Mouse (Mus musculus) forebrain, embryonic 11.5 days (tissue): ENCODE results near the gene Ksr2. TPM values are rescaled to one million over a fixed set of nuclear protein-coding genes. Genes with fewer than 3 reads are reported as not detected.

Experiments used
- ATAC-seq: fragments of 200-750 bp; cut with Nextera tagmentation; replicated peaks from 2 replicates; pipeline ENCODE4 v1.8.0; 2017; ENCODE audit warnings: moderate TSS enrichment; ENCODE audit not compliant: low FRiP score
- DNase-seq: peaks from one replicate; pipeline ENCODE4 v3.0.0-alpha.2; 2017; ENCODE audit warnings: low spot score
- H3K27ac ChIP-seq: fragments of 300-500 bp; sonication (generic); 2 replicates; pipeline ENCODE4 v1.5.1; 2014; ENCODE audit warnings: low read depth, low read length
- H3K27me3 ChIP-seq: fragments of 300-500 bp; sonication (generic); 2 replicates; pipeline ENCODE4 v1.6.1; 2014; ENCODE audit warnings: mild to moderate bottlenecking, low read length, mixed read lengths; ENCODE audit not compliant: control insufficient read depth, insufficient read depth
- H3K36me3 ChIP-seq: fragments of 300-500 bp; sonication (generic); 2 replicates; pipeline ENCODE4 v1.6.1; 2014; ENCODE audit warnings: mild to moderate bottlenecking, low read length, moderate library complexity, mixed read lengths; ENCODE audit not compliant: control insufficient read depth, insufficient read depth
- H3K4me1 ChIP-seq: fragments of 300-500 bp; sonication (generic); replicated peaks from 2 replicates; pipeline ENCODE4 v1.6.1; 2014; ENCODE audit warnings: low read length, mixed read lengths; ENCODE audit not compliant: control insufficient read depth, insufficient read depth
- H3K4me2 ChIP-seq: fragments of 300-500 bp; sonication (generic); 2 replicates; pipeline ENCODE4 v1.6.1; 2014; ENCODE audit warnings: low read depth, mild to moderate bottlenecking, low read length, moderate library complexity, mixed read lengths; ENCODE audit not compliant: severe bottlenecking
- H3K4me3 ChIP-seq: fragments of 300-500 bp; sonication (generic); 2 replicates; pipeline ENCODE4 v1.5.1; 2014; ENCODE audit warnings: low read depth, low read length
- H3K9ac ChIP-seq: fragments of 300-500 bp; sonication (generic); 2 replicates; pipeline ENCODE4 v1.6.1; 2014; ENCODE audit warnings: low read length
- H3K9me3 ChIP-seq: fragments of 300-500 bp; sonication (generic); 2 replicates; pipeline ENCODE4 v1.6.1; 2016; ENCODE audit warnings: low read length, mixed read lengths; ENCODE audit not compliant: control insufficient read depth
- WGBS: fragments of 180-500 bp; shearing (Covaris S2); extraction: QIAGEN DNeasy Blood & Tissue Kit; methylation state at CpG from one replicate; pipeline ENCODE4 v1.1.7; 2014; 5-methylcytosine and 5-hydroxymethylcytosine counted together
- polyA plus RNA-seq: library from polyadenylated mRNA; unstranded; fragments of >200 nt; fragmentation: Nextera tagmentation; extraction: Ambion mirVana; gene quantifications from 2 replicates; pipeline ENCODE4 v1.2.1, GENCODE M21; 2014

Gene Ksr2
- polyA plus RNA-seq, 1 experiment from 2014 or later, result 1.2 TPM

DNA sequence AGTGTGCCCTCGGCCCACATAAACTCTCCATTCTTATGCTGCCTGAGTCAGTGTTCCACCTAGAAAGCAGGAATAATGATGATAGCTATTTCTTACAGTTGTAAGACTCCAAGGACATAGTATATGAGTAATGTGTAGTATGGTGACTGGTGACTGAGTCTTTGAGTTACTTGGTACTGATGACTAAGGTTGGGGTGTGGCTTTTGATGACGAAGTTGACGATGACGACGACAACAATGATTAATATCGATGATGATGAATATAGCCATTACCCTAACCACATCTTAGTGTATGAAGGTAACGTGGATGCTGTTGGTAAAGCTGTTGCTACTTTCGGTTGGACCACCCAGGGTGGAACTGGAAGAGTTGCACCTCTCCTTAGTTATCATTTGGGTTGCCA lies 270.7 kb downstream of the Ksr2 start:
- H3K27ac ChIP-seq, result no peak overlapping the region
- no peaks in the 10 kb centered on the region for H3K27me3 ChIP-seq
- no peak overlapping the region for H3K4me3 ChIP-seq
- ATAC-seq (no peak), DNase-seq (no peak)
- H3K9ac ChIP-seq, result no peak overlapping the region
- WGBS, result 96% methylated on average over 8 of the region's 8 CpGs
- H3K9me3 ChIP-seq, result no peaks in the 10 kb centered on the region
- peaks cover 11% of the 10 kb centered on the region for H3K4me1 ChIP-seq
- H3K36me3 ChIP-seq, result no peaks in the 10 kb centered on the region
- H3K4me2 ChIP-seq, result no peak overlapping the region

DNA sequence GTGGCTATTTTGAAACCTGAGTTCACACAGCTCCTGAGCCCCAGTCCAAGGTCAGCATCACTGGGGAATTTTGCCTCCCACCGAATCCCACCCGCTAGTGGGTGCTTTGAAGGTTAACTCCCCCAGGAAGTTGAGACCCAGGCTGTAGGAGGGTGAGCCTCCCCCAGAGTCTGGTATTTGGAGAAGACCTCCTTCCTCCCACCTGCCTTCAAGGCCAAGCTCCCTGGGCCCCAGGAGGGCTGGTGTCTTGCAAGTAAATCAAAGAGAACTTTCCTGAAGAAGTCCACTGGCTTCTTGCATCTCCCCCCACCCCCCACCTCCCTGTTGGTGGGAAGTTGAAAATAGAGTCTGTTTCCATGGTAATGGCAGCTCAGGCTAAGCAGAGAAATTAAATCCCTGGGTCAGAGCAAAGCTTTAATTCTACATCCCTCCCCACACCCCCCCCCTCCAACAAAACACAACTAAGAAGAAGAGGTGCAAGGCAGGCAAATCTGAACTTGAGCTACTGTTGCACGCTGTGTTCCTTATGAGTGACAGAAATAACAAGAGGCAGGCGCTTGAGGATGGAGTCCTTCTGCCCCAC lies 274.1 kb downstream of the Ksr2 start:
- no peaks in the 10 kb centered on the region for H3K9me3 ChIP-seq
- no peak overlapping the region for H3K4me2 ChIP-seq
- H3K9ac ChIP-seq, result no peak overlapping the region
- WGBS, result 20% methylated on average over 4 of the region's 4 CpGs
- H3K27me3 ChIP-seq, result no peaks in the 10 kb centered on the region
- DNase-seq (peak; percentile 60), ATAC-seq (no peak)
- H3K36me3 ChIP-seq, result no peaks in the 10 kb centered on the region
- peaks cover 13% of the 10 kb centered on the region for H3K4me1 ChIP-seq
- no peak overlapping the region for H3K4me3 ChIP-seq
- H3K27ac ChIP-seq, result no peak overlapping the region

DNA sequence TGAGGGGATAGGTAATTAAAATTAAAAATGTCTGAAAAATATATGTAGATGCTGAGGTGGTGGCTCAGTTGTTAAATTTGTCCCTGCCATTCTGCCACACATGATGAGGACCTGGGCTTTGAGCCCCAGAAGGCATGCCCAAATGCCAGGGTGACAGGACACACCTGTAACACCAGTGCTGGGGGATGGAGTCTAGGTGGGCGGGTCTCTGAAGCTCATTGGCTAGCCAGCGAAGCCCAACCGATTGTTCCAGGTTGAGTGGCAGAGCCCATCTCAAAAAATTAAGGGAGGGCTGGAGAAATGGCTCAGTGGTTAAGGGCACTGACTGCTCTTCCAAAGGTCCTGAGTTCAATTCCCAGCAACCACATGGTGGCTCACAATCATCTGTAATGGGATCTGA lies 274.9 kb downstream of the Ksr2 start:
- peaks cover 13% of the 10 kb centered on the region for H3K4me1 ChIP-seq
- no peak overlapping the region for H3K9ac ChIP-seq
- no peak for DNase-seq
- no peaks in the 10 kb centered on the region for H3K27me3 ChIP-seq
- no peak overlapping the region for H3K4me3 ChIP-seq
- 36% methylated on average over 3 of the region's 3 CpGs for WGBS
- H3K36me3 ChIP-seq, result no peaks in the 10 kb centered on the region
- no peak for ATAC-seq
- H3K9me3 ChIP-seq, result no peaks in the 10 kb centered on the region
- H3K4me2 ChIP-seq, result no peak overlapping the region
- no peak overlapping the region for H3K27ac ChIP-seq

DNA sequence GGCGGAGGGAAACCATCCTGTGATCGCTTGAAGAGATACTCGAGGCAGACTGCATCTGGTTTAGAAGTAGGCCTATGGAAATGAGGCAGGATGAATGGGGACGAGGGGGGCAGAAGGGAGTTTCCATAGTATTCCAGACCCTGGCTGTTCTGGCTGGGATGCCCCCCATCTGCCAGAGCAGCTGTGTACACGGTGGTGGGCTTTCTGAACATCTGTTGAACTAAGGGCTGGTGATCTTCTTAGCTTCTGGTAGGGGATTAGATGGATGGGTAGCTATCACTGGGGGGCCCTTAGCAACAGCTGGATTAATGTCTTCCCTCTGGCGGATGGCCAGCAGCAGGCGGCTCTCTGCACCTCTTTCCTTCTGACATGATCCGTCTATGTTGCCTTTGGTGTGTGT lies 276.0 kb downstream of the Ksr2 start:
- no peaks in the 10 kb centered on the region for H3K27me3 ChIP-seq
- WGBS, result 65% methylated on average over 8 of the region's 8 CpGs
- H3K4me2 ChIP-seq, result 0 out of 2 replicates have a peak overlapping the region, but pooled peaks have one; percentile 5
- no peaks in the 10 kb centered on the region for H3K9me3 ChIP-seq
- no peak overlapping the region for H3K9ac ChIP-seq
- DNase-seq (no peak), ATAC-seq (no peak)
- no peak overlapping the region for H3K27ac ChIP-seq
- peaks cover 13% of the 10 kb centered on the region for H3K4me1 ChIP-seq
- no peak overlapping the region for H3K4me3 ChIP-seq
- H3K36me3 ChIP-seq, result no peaks in the 10 kb centered on the region

DNA sequence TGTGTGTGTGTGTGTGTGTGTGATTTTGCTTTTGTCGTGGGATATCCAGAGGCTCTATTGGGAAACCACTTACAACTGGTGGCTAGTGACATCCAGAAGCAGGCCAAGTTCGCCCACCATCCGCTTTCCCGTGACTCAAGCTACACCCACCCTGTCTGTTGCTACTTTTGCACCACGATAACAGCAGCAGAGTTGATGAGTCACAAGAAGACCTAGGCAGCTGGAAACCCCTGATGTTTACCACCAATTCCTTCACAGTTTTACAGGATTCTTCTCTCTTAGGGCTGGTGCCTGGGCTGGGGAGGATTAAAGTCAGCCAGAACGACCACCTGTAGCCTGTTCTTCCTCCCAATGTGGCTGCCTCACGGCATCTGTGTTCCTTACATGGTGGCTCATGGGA lies 277.5 kb downstream of the Ksr2 start:
- no peak overlapping the region for H3K4me3 ChIP-seq
- H3K4me1 ChIP-seq, result peaks cover 13% of the 10 kb centered on the region
- no peak overlapping the region for H3K27ac ChIP-seq
- WGBS, result 77% methylated on average over 7 of the region's 7 CpGs
- H3K9me3 ChIP-seq, result no peaks in the 10 kb centered on the region
- DNase-seq (no peak), ATAC-seq (no peak)
- no peak overlapping the region for H3K4me2 ChIP-seq
- H3K9ac ChIP-seq, result no peak overlapping the region
- no peaks in the 10 kb centered on the region for H3K27me3 ChIP-seq
- H3K36me3 ChIP-seq, result no peaks in the 10 kb centered on the region

DNA sequence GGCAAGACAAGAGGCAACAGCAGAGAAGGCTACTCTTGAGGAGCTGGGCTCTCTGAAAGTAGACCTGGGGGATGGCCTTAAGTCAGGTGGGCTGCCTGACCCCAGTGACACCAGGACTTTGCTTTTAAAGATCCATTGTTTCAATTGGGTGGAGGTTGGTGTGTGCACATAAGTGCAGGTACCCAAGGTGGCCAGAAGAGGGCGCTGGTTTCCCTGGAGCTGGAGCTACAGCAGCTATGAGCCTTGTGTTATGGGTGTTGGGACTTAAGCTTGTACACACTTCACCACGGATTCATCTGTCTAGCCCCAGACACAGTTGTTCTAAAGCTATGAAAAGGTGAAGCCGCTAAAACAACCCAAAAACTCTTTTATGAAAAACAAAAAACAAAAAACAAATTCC lies 279.8 kb downstream of the Ksr2 start:
- no peak overlapping the region for H3K27ac ChIP-seq
- H3K4me3 ChIP-seq, result no peak overlapping the region
- H3K9me3 ChIP-seq, result no peaks in the 10 kb centered on the region
- ATAC-seq (no peak), DNase-seq (no peak)
- H3K4me2 ChIP-seq, result no peak overlapping the region
- 0 out of 2 replicates have a peak, but pooled peaks cover 4% of the 10 kb centered on the region for H3K4me1 ChIP-seq
- no peaks in the 10 kb centered on the region for H3K27me3 ChIP-seq
- H3K9ac ChIP-seq, result no peak overlapping the region
- 65% methylated on average over 3 of the region's 3 CpGs for WGBS
- H3K36me3 ChIP-seq, result no peaks in the 10 kb centered on the region

DNA sequence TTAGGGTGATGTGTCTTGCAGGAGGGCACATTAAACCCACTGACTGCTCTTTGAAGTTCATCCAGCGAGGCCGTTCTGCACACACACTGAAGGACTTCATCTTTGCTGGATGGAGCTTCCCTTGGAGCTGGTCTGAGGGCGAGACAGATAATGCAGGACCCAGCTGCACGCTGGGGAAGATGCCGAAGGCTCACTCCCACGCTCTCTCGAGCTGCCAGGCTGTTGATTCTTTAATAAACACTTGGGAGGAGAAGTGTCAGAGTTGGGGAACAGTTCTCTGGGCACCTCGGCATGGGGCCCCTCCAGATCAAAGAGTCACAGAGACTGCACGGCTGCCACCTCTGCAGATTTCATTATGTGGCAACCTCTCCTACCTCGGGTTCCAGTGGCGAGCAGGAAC lies 280.8 kb downstream of the Ksr2 start:
- Histone ChIP-seq H3K36me3 (no peaks in the 10 kb centered on the region), H3K9me3 (no peaks in the 10 kb centered on the region), H3K27me3 (no peaks in the 10 kb centered on the region), H3K4me3 (no peak overlapping the region), H3K27ac (no peak overlapping the region), H3K9ac (no peak overlapping the region), H3K4me1 (0 out of 2 replicates have a peak, but pooled peaks cover 2% of the 10 kb centered on the region), H3K4me2 (no peak overlapping the region)
- ATAC-seq, result no peak
- DNase-seq, result no peak
- WGBS, result 78% methylated on average over 11 of the region's 11 CpGs

DNA sequence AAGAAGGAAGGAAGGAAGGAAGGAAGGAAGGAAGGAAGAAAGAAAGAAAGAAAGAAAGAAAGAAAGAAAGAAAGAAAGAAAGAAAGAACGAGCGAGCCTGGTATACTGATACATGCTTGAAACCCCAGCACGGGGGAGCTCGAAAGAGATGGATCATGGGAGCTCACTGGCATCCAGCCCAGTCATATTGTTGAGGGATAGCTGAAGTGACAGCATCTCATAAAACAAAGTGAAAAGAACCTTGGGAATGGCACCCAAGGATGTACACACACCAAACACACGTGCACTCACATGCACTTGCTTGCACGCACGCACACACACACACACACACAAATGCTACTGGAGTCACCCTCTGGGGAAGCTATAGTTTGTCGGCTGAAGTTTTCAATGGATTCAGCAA lies 282.6 kb downstream of the Ksr2 start:
- Histone ChIP-seq H3K4me2 (no peak overlapping the region), H3K4me1 (0 out of 2 replicates have a peak, but pooled peaks cover 2% of the 10 kb centered on the region), H3K9ac (no peak overlapping the region), H3K27ac (no peak overlapping the region), H3K9me3 (no peaks in the 10 kb centered on the region), H3K36me3 (no peaks in the 10 kb centered on the region), H3K27me3 (no peaks in the 10 kb centered on the region), H3K4me3 (no peak overlapping the region)
- DNase-seq (no peak), ATAC-seq (no peak)
- WGBS, result 92% methylated on average over 8 of the region's 8 CpGs

DNA sequence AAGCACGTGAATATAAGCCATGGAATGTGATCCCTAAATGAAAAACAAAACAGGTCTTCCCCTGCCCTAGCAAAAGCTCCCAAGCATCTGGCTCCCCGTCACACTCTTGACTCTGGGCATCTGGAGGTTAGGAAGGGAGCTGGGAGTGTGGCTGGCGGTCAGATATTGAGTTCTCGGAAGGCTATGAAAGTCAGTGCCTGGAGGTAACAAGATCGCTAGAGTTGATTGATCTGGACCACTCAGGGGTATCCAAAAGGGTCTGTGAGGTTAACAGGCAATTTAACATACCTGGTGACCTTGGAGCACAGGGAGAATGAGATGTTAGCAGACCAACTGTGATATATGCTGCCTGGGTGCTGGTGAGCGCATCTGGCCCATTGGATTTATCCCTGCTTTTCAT lies 283.8 kb downstream of the Ksr2 start:
- DNase-seq (no peak), ATAC-seq (no peak)
- H3K27me3 ChIP-seq, result no peaks in the 10 kb centered on the region
- no peak overlapping the region for H3K4me3 ChIP-seq
- no peaks in the 10 kb centered on the region for H3K4me1 ChIP-seq
- no peaks in the 10 kb centered on the region for H3K36me3 ChIP-seq
- no peak overlapping the region for H3K4me2 ChIP-seq
- H3K9me3 ChIP-seq, result no peaks in the 10 kb centered on the region
- H3K27ac ChIP-seq, result no peak overlapping the region
- H3K9ac ChIP-seq, result no peak overlapping the region
- WGBS, result 71% methylated on average over 6 of the region's 6 CpGs
